Mouse (Mus musculus) cortical plate, adult 2 months (tissue): ENCODE data around the gene Fbxw4.

Experiments
- CTCF ChIP-seq: fragments of 200-500 bp; IDR thresholded peaks from 2 replicates; pipeline ENCODE4 v1.5.1; 2011; ENCODE audit warnings: mild to moderate bottlenecking, control low read depth, low read length; ENCODE audit not compliant: insufficient read depth; ENCODE audit errors: extremely low read depth
- POLR2A ChIP-seq: fragments of 200-500 bp; IDR thresholded peaks from 2 replicates; pipeline ENCODE4 v1.6.1; 2011; ENCODE audit warnings: mild to moderate bottlenecking, low read length, control low read depth; ENCODE audit not compliant: insufficient read depth; ENCODE audit errors: extremely low read depth

DNA sequence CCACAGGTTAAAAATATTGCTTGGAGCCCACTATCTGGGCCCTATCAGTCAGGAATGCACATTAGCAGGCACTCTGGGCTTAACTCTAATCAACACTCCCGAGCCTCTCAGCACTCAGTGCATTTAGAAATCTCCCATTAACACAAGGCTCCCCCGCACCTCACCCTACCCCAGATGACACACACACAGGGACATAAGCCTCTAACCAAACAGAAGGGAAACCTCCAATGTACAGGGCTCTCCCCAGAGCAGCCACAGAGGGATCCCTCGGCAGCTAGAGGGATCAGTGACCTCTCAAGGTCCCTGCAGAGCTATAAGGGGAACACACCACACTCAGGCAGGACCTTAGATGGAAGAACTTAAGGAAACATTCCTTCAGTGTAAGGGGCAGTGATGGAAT lies 28.5 kb downstream of the Fbxw4 start:
- no peak for TF ChIP-seq CTCF
- no peak for TF ChIP-seq POLR2A
